Comparison of ENCODE assay signal across 8 mouse cellular contexts in the genomic region with DNA sequence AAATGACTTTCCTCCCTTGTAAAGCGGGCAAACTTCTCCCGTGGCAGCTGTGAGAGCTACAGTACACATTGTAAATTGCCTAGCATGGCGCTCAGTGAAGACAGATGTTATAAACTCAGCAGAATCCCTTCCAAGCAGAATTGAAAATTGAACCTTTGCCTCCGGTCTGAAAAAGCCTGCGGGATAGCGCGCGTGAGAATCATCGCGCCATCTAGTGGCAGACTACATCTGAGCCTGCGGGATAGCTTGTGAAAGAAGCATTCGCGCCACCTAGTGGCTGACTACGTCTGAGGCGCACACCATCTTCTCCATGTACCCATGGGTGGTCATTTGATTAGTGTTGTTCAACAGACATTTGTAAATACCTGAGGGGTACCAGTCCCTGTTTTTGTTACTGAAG. TPM values are rescaled to one million over a fixed set of nuclear protein-coding genes. Genes with fewer than 3 reads are reported as not detected.
DNase-seq lines count a peak whose midpoint lies in the region; ATAC-seq and TF ChIP-seq lines count a peak whose summit lies in the region.

No protein-coding gene starts in this region.

- 2% methylated on average over 15 of the region's 15 CpGs for WGBS in forebrain, embryonic 14.5 days
- 2% methylated on average over 15 of the region's 15 CpGs for WGBS in lung, adult 2 months

- DNase-seq in ES-CJ7 (ENCODE audit: low read depth, low spot score) = peak; percentile 93
- DNase-seq in forebrain, embryonic 14.5 days (ENCODE audit: low spot score) = peak; percentile 97
- DNase-seq in heart, postnatal 4 days = peak; percentile 94
- DNase-seq in layer of hippocampus, adult 2 months (ENCODE audit: low spot score in 2 of 2) = peak; percentile 86 to 93
- DNase-seq in lung, adult 2 months = peak; percentile 82
- DNase-seq in testis, postnatal 14 days (ENCODE audit: low spot score) = peak; percentile 84

- no peaks in the 10 kb centered on the region for H3K36me3 ChIP-seq in forebrain, embryonic 14.5 days (ENCODE audit: control insufficient read depth, insufficient read depth, low read length)

- no peak overlapping the region for H3K9ac ChIP-seq in forebrain, embryonic 14.5 days (ENCODE audit: low read length)

- no peak overlapping the region for H3K4me2 ChIP-seq in forebrain, embryonic 14.5 days (ENCODE audit: low read length)

- H3K27ac ChIP-seq in forebrain, embryonic 14.5 days (ENCODE audit: low read depth, low read length) = no peak overlapping the region
- H3K27ac ChIP-seq in layer of hippocampus, adult 2 months = no peak overlapping the region

- ATAC-seq in cerebellum, adult (ENCODE audit: insufficient number of reproducible peaks, low FRiP score, low TSS enrichment) = peak; percentile 82
- ATAC-seq in forebrain, embryonic 14.5 days = peak; percentile 81
- peak; percentile 98 for ATAC-seq in neutrophil, adult 5-6 weeks (ENCODE audit: extremely low read depth, insufficient number of reproducible peaks, low FRiP score, poor library complexity, severe bottlenecking)

- peak; percentile 100 for TF ChIP-seq CTCF in layer of hippocampus, adult 2 months (conservative IDR thresholded peaks at IDR 0.05)
- TF ChIP-seq CTCF in lung, adult 2 months (IDR thresholded peaks at IDR 0.05; ENCODE audit: insufficient read depth, low read length) = peak; percentile 100

- TF ChIP-seq POLR2A in lung, adult 2 months (IDR thresholded peaks at IDR 0.05; ENCODE audit: borderline replicate concordance, extremely low read depth, low read depth, low read length) = no peak

- no peaks in the 10 kb centered on the region for H3K9me3 ChIP-seq in forebrain, embryonic 14.5 days (replicated peaks; ENCODE audit: control insufficient read depth, low read length)

- no peaks in the 10 kb centered on the region for H3K4me1 ChIP-seq in forebrain, embryonic 14.5 days (ENCODE audit: control insufficient read depth, insufficient read depth, low read length)
- H3K4me1 ChIP-seq in lung, adult 2 months (ENCODE audit: control insufficient read depth, insufficient read depth, low read length) = no peaks in the 10 kb centered on the region; the same call in 1 of the 2 replicates

- no peak overlapping the region for H3K4me3 ChIP-seq in forebrain, embryonic 14.5 days (ENCODE audit: low read depth, low read length)
- no peak overlapping the region for H3K4me3 ChIP-seq in layer of hippocampus, adult 2 months
- no peak overlapping the region for H3K4me3 ChIP-seq in lung, adult 2 months (replicated peaks; ENCODE audit: extremely low read depth, low read depth, low read length)

- no peaks in the 10 kb centered on the region for H3K27me3 ChIP-seq in forebrain, embryonic 14.5 days (replicated peaks; ENCODE audit: control insufficient read depth, insufficient read depth, low read length)

RNA-seq across cellular contexts. Expression of a gene that starts 19.0 kb away (rescaled TPM):
- polyA plus RNA-seq in forebrain, embryonic 14.5 days (2014; fragmentation: Nextera tagmentation; extraction: Ambion mirVana) = 249 and 265 TPM in 2 replicates
- 10 to 100 TPM; 46.6 to 48.8 TPM for total RNA-seq in heart, postnatal 4 days (2021)
- 10 to 100 TPM; 52.3 to 52.5 TPM for total RNA-seq in layer of hippocampus, adult 2 months (2021)
- polyA plus RNA-seq in lung, adult 2 months (2012; rRNA removed) = 7.7 and 15.5 TPM in 2 replicates
- 81.6 and 84.8 TPM in 2 replicates for total RNA-seq in neutrophil, adult 5-6 weeks (2017)

RNA-seq across cellular contexts. Expression of a gene that starts 19.2 kb away (rescaled TPM):
- polyA plus RNA-seq in forebrain, embryonic 14.5 days (2014; fragmentation: Nextera tagmentation; extraction: Ambion mirVana) = 34.8 and 35.3 TPM in 2 replicates
- total RNA-seq in heart, postnatal 4 days (2021) = 1 to 10 TPM; 5.5 to 6.8 TPM
- 10 to 100 TPM; 15.0 to 18.1 TPM for total RNA-seq in layer of hippocampus, adult 2 months (2021)
- polyA plus RNA-seq in lung, adult 2 months (2012; rRNA removed) = 2.9 and 5.3 TPM in 2 replicates
- 11.5 and 11.9 TPM in 2 replicates for total RNA-seq in neutrophil, adult 5-6 weeks (2017)
